Mouse (Mus musculus) ovary, adult 2 months (tissue): ENCODE results near the gene AC170998.1. TPM values are rescaled to one million over a fixed set of nuclear protein-coding genes. Genes with fewer than 3 reads are reported as not detected.

Experiments used
- polyA plus RNA-seq: library from polyadenylated mRNA; depleted of rRNA; stranded (reverse); fragments of >200 nt; gene quantifications from 2 replicates; pipeline ENCODE4 v1.2.3, GENCODE M21; 2012; rRNA removed

The AC170998.1 gene
- 0.56 and 0.62 TPM in 2 replicates for polyA plus RNA-seq

DNA sequence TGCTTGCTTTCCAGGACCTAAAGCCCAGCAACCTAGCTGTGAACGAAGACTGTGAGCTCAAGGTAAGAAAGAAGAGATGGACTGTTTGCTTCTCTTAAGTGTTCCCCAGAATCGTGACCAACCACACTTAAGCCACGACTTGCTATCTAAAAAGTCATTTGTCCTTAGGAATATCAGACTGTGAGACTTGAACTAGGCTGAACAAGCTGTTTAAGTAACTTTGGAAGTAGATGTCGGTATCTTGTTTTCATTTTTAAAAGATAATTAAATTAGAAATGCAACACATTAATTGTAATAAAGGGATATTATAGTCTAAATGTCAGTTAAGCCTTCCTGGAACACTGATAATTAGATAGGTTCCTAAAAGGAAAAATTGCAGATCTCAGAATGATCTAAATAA lies at the start of gene AC170998.1:
Gene AC170998.1 (plus strand): TSS at position 301 of the 400 bp plus-strand sequence.

DNA sequence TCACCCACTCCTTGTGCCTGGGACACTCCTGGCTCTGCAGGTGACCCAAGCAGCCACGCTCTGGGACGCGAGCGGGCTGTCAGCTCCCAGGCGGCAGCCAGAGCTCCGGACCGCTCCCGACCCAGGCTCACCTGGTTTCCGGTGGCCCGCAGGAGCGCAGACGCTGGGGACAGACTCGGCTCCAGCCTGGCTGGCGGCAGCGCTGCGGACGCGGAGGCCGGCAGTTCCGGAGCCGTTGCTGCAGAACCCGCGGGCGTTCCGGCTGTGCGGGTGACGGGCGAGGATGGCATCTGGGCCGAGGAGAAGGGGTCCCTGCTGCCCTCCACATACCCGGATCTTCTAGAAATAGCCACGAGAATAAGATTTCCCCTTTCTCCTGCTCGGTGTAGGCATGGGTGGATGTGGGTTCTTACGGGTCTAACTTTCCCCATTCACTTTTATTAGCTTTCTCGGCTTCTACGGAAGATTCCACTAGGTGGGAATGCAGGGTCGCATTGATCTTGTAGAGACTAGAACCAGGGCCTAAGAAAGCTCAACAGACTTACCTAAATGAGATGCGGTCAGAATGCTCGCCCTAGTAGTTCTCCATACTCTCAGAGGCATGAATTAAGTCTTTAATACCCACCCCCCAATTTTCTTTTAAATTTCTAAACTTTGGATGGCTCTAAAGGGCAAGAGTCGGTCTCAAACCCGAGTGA lies 36.1 kb upstream of the AC170998.1 start, which contains the start of gene Slc26a8:
Gene Slc26a8 (minus strand): TSS at position 648 of the 698 bp plus-strand sequence.

DNA sequence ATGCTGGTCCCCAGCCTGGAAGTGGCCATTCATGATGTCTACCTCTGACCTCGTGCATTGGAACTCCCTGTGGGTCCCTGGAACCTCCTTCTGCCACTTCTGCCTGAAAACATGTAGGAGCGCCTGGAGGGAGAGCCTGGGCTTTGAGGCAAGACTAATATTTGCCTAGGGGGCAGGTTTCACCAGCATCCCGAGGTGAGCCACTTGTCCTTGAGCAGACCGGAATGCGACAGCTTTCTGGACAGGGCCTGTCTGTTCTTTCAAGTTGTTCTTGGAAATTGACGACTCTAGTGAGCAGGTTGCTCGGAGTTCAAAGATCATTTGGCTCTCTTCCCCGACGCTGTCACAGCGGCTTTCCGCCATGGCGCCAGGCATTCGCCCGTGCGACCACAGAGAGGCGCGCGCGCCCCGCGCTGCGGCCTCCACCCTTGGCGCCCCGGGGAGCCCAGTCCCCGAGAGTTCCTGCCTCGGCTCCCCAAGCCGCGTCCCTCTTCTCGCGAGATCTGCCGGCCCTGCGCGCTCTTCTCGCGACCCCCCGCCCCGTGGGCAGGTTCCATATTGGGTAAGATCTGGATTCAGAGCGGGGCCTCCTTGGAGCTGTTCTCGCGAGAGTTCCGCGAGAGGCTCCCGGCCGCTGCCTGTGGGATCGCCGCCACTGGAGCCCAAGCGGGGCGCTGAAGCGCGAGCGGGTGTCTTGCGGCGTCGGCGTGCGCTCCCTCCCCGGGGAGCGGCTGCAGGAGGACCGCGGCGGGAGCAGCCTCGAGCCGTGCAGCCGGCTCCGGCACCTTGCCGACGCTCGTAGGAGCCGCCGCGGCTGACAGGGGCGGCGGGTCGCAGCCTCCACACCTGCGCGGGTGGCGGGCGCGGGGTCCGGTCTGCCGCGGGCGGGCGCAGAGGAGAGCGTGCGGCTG lies 34.9 kb upstream of the AC170998.1 start, which contains the start of gene Mapk14:
Gene Mapk14 (plus strand): TSS at position 554 of the 911 bp plus-strand sequence.

DNA sequence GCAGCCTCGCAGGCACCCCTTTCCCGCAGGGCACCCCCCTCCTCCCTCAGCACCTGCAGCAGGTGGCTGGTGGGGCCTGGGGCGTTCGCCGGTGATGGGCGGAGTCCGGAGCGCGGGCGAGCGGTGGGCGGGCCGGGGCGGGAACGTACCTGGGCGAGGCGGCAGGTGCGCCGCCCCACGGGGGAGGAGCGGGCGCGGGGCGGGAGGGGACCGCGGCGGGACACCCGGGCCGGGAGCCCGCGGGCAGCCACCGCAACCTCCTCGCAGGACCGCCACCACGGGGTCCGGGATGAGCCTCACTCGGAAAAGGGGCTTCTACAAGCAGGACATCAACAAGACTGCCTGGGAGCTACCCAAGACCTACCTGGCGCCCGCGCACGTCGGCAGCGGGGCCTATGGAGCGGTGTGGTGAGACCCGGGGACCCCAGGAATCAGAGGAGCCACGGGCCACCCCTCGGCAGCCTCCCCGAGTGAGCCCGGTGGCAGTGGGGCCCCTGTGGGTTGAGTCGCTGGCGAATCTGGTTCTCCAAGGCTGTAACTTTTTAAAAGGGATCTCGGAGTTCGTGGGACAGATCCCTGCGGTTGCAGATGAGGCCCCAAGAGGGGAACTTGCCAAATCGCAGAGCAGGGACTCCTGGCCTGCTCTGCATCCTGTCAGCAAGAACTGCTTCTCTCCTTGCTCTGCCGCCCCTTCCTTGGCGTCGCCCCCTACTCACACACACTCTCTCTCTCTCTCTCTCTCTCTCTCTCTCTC lies 43.4 kb downstream of the AC170998.1 start, which contains the start of gene Mapk13:
Gene Mapk13 (plus strand): TSS at position 177 of the 754 bp plus-strand sequence.

Other genes with a start within 250 kb of the AC170998.1 start
- gene Fkbp5, start 208.6 kb upstream of the AC170998.1 start, polyA plus RNA-seq = 188 and 212 TPM in 2 replicates
- gene Armc12, start 195.3 kb upstream of the AC170998.1 start, polyA plus RNA-seq = 0.14 and 0.32 TPM in 2 replicates
- gene Clpsl2, start 176.7 kb upstream of the AC170998.1 start, polyA plus RNA-seq = not detected in 2 replicates
- gene Clps, start 165.3 kb upstream of the AC170998.1 start, polyA plus RNA-seq = 7.8 and 39.7 TPM in 2 replicates
- gene Lhfpl5, start 150.4 kb upstream of the AC170998.1 start, polyA plus RNA-seq = not detected in 2 replicates
- gene Srpk1, start 103.4 kb upstream of the AC170998.1 start, polyA plus RNA-seq = 23.2 and 29.3 TPM in 2 replicates
- 0.94 and 1.7 TPM in 2 replicates for gene Slc26a8, start 35.9 kb upstream of the AC170998.1 start, polyA plus RNA-seq
- 82.6 and 83.3 TPM in 2 replicates for gene Mapk14, start 34.8 kb upstream of the AC170998.1 start, polyA plus RNA-seq
- gene Mapk13, start 43.2 kb downstream of the AC170998.1 start, polyA plus RNA-seq = 14.4 and 15.7 TPM in 2 replicates
- gene Brpf3, start 75.0 kb downstream of the AC170998.1 start, polyA plus RNA-seq = 43.8 and 54.5 TPM in 2 replicates
- gene Pnpla1, start 132.3 kb downstream of the AC170998.1 start, polyA plus RNA-seq = 0.08 TPM in 1 of 2 replicates, not detected in the other
- 0.22 and 0.42 TPM in 2 replicates for gene 4930539E08Rik, start 189.2 kb downstream of the AC170998.1 start, polyA plus RNA-seq
- gene Pxt1, start 217.8 kb downstream of the AC170998.1 start, polyA plus RNA-seq = 1.6 and 2.4 TPM in 2 replicates
- gene Kctd20, start 225.9 kb downstream of the AC170998.1 start, polyA plus RNA-seq = 67.4 and 69.9 TPM in 2 replicates